Mouse (Mus musculus) stomach, embryonic 15.5 days (tissue): ENCODE results near the gene Mbnl1. TPM values are rescaled to one million over a fixed set of nuclear protein-coding genes. Genes with fewer than 3 reads are reported as not detected.

ENCODE experiments used
- ATAC-seq: fragments of 200-750 bp; cut with Nextera tagmentation; 2 replicates; pipeline ENCODE4 v1.8.0; 2017; ENCODE audit warnings: low read depth, moderate number of reproducible peaks, moderate TSS enrichment; ENCODE audit not compliant: insufficient read depth, low FRiP score
- H3K27ac ChIP-seq: fragments of 300-500 bp; sonication (generic); 2 replicates; pipeline ENCODE4 v1.5.1; 2015; ENCODE audit warnings: mild to moderate bottlenecking, inconsistent platforms
- H3K27me3 ChIP-seq: fragments of 300-500 bp; sonication (generic); replicated peaks from 2 replicates; pipeline ENCODE4 v1.6.1; 2015; ENCODE audit warnings: inconsistent platforms
- H3K36me3 ChIP-seq: fragments of 300-500 bp; sonication (generic); 2 replicates; pipeline ENCODE4 v1.6.1; 2015; ENCODE audit warnings: inconsistent platforms
- H3K4me1 ChIP-seq: fragments of 300-500 bp; sonication (generic); 2 replicates; pipeline ENCODE4 v1.6.1; 2015; ENCODE audit warnings: inconsistent platforms
- H3K4me2 ChIP-seq: fragments of 300-500 bp; sonication (generic); 2 replicates; pipeline ENCODE4 v1.6.1; 2015; ENCODE audit warnings: mild to moderate bottlenecking, inconsistent platforms
- H3K4me3 ChIP-seq: fragments of 300-500 bp; sonication (generic); replicated peaks from 2 replicates; pipeline ENCODE4 v1.5.1; 2015; ENCODE audit warnings: inconsistent platforms
- H3K9ac ChIP-seq: fragments of 300-500 bp; sonication (generic); 2 replicates; pipeline ENCODE4 v1.6.1; 2015; ENCODE audit warnings: inconsistent platforms
- H3K9me3 ChIP-seq: fragments of 300-500 bp; sonication (generic); 2 replicates; pipeline ENCODE4 v1.6.1; 2016; ENCODE audit warnings: inconsistent platforms
- WGBS: fragments of 180-500 bp; shearing (Covaris S2); methylation state at CpG from one replicate; pipeline ENCODE4 v1.1.7; 2015; 5-methylcytosine and 5-hydroxymethylcytosine counted together
- polyA plus RNA-seq: library from polyadenylated mRNA; unstranded; fragments of >200 nt; fragmentation: Nextera tagmentation; extraction: Ambion mirVana; gene quantifications from 2 replicates; pipeline ENCODE4 v1.2.1, GENCODE M21; 2015

Gene Mbnl1
- polyA plus RNA-seq, 1 experiment from 2014 or later: 107 TPM

- H3K27me3 ChIP-seq: no peaks in the 10 kb centered on the region
- peaks cover 16% of the 10 kb centered on the region; the same call in 1 of the 2 replicates for H3K4me1 ChIP-seq
- no peak overlapping the region for H3K9ac ChIP-seq
- H3K27ac ChIP-seq: peak overlapping the region; percentile 4; the same call in 1 of the 2 replicates
- no peak overlapping the region for H3K4me3 ChIP-seq
- no peak overlapping the region for H3K4me2 ChIP-seq
- no peak for ATAC-seq
- H3K9me3 ChIP-seq: no peaks in the 10 kb centered on the region
- H3K36me3 ChIP-seq: no peaks in the 10 kb centered on the region
- WGBS: 38% methylated on average over 2 of the region's 2 CpGs
Measured at GRCm38 (mm10) chr3:60575945-60576344, 103.3 kb downstream of the Mbnl1 start.

- H3K4me3 ChIP-seq: no peak overlapping the region
- no peaks in the 10 kb centered on the region for H3K27me3 ChIP-seq
- WGBS: 32% methylated on average over 9 of the region's 9 CpGs
- H3K9ac ChIP-seq: no peak overlapping the region
- H3K4me2 ChIP-seq: no peak overlapping the region
- ATAC-seq: 0 out of 2 replicates have a peak, but pooled peaks have one; percentile 66
- H3K9me3 ChIP-seq: no peaks in the 10 kb centered on the region
- H3K36me3 ChIP-seq: no peaks in the 10 kb centered on the region
- H3K4me1 ChIP-seq: peaks cover 16% of the 10 kb centered on the region; the same call in 1 of the 2 replicates
- peak overlapping the region; percentile 4; the same call in 1 of the 2 replicates for H3K27ac ChIP-seq
Measured at GRCm38 (mm10) chr3:60576366-60577046, 103.9 kb downstream of the Mbnl1 start.

GRCm38 (mm10) chr3:60579880-60580279 is 107.2 kb downstream of the Mbnl1 start:
- H3K27me3 ChIP-seq: no peaks in the 10 kb centered on the region
- WGBS: 66% methylated on average over 4 of the region's 4 CpGs

GRCm38 (mm10) chr3:60580699-60581098 is 108.1 kb downstream of the Mbnl1 start:
- H3K27me3 ChIP-seq: no peaks in the 10 kb centered on the region
- peaks cover 9% of the 10 kb centered on the region; the same call in 1 of the 2 replicates for H3K4me1 ChIP-seq
- ATAC-seq: no peak
- H3K27ac ChIP-seq: no peak overlapping the region
- H3K4me2 ChIP-seq: no peak overlapping the region
- 44% methylated on average over 5 of the region's 5 CpGs for WGBS
- no peak overlapping the region for H3K9ac ChIP-seq
- H3K9me3 ChIP-seq: no peaks in the 10 kb centered on the region
- no peak overlapping the region for H3K4me3 ChIP-seq
- H3K36me3 ChIP-seq: no peaks in the 10 kb centered on the region

More at GRCm38 (mm10) chr3:60579880-60580279, 107.2 kb downstream of the Mbnl1 start:
- ATAC-seq: no peak
- no peak overlapping the region for H3K4me3 ChIP-seq
- no peaks in the 10 kb centered on the region for H3K36me3 ChIP-seq
- H3K4me2 ChIP-seq: no peak overlapping the region
- H3K4me1 ChIP-seq: peaks cover 10% of the 10 kb centered on the region; the same call in 1 of the 2 replicates
- no peak overlapping the region for H3K27ac ChIP-seq
- no peaks in the 10 kb centered on the region for H3K9me3 ChIP-seq
- no peak overlapping the region for H3K9ac ChIP-seq

- no peak overlapping the region for H3K4me3 ChIP-seq
- no peak overlapping the region for H3K27ac ChIP-seq
- H3K9ac ChIP-seq: no peak overlapping the region
- no peak overlapping the region for H3K4me2 ChIP-seq
- H3K9me3 ChIP-seq: no peaks in the 10 kb centered on the region
- 52% methylated on average over 3 of the region's 3 CpGs for WGBS
- no peaks in the 10 kb centered on the region for H3K36me3 ChIP-seq
- H3K4me1 ChIP-seq: peaks cover 3% of the 10 kb centered on the region; the same call in 1 of the 2 replicates
- H3K27me3 ChIP-seq: no peaks in the 10 kb centered on the region
- no peak for ATAC-seq
Measured at GRCm38 (mm10) chr3:60582154-60582553, 109.5 kb downstream of the Mbnl1 start.

GRCm38 (mm10) chr3:60582620-60583019 is 110.0 kb downstream of the Mbnl1 start:
- Histone ChIP-seq H3K36me3 (no peaks in the 10 kb centered on the region), H3K27me3 (no peaks in the 10 kb centered on the region), H3K4me1 (peaks cover 3% of the 10 kb centered on the region; the same call in 1 of the 2 replicates), H3K4me2 (no peak overlapping the region), H3K27ac (no peak overlapping the region), H3K4me3 (no peak overlapping the region), H3K9me3 (no peaks in the 10 kb centered on the region), H3K9ac (no peak overlapping the region)
- WGBS: 87% methylated on average over 1 of the region's 1 CpGs
- ATAC-seq: no peak

GRCm38 (mm10) chr3:60584704-60585103 is 112.1 kb downstream of the Mbnl1 start:
- 91% methylated on average over 3 of the region's 3 CpGs for WGBS
- no peaks in the 10 kb centered on the region for H3K27me3 ChIP-seq
- no peak overlapping the region for H3K4me2 ChIP-seq
- no peak for ATAC-seq
- H3K4me3 ChIP-seq: no peak overlapping the region
- H3K36me3 ChIP-seq: no peaks in the 10 kb centered on the region
- no peaks in the 10 kb centered on the region for H3K9me3 ChIP-seq
- H3K9ac ChIP-seq: no peak overlapping the region
- peaks cover 8% of the 10 kb centered on the region; the same call in 1 of the 2 replicates for H3K4me1 ChIP-seq
- no peak overlapping the region for H3K27ac ChIP-seq

- Histone ChIP-seq H3K4me1 (peaks cover 5% of the 10 kb centered on the region; the same call in 1 of the 2 replicates), H3K36me3 (no peaks in the 10 kb centered on the region), H3K27me3 (no peaks in the 10 kb centered on the region), H3K9me3 (no peaks in the 10 kb centered on the region), H3K4me2 (no peak overlapping the region), H3K4me3 (no peak overlapping the region), H3K9ac (no peak overlapping the region), H3K27ac (no peak overlapping the region)
- no peak for ATAC-seq
- WGBS: 86% methylated on average over 3 of the region's 3 CpGs
Measured at GRCm38 (mm10) chr3:60586046-60586445, 113.4 kb downstream of the Mbnl1 start.

GRCm38 (mm10) chr3:60587149-60587548 is 114.5 kb downstream of the Mbnl1 start:
- Histone ChIP-seq H3K36me3 (no peaks in the 10 kb centered on the region), H3K9ac (no peak overlapping the region), H3K4me1 (peaks cover 5% of the 10 kb centered on the region; the same call in 1 of the 2 replicates), H3K27ac (no peak overlapping the region), H3K27me3 (no peaks in the 10 kb centered on the region), H3K4me3 (no peak overlapping the region), H3K4me2 (no peak overlapping the region), H3K9me3 (no peaks in the 10 kb centered on the region)
- no peak for ATAC-seq
- WGBS: 81% methylated on average over 4 of the region's 4 CpGs

GRCm38 (mm10) chr3:60589361-60589760 is 116.7 kb downstream of the Mbnl1 start:
- ATAC-seq: no peak

GRCm38 (mm10) chr3:60595606-60596005 is 123.0 kb downstream of the Mbnl1 start:
- no peaks in the 10 kb centered on the region for H3K9me3 ChIP-seq
- 84% methylated on average over 10 of the region's 10 CpGs for WGBS
- H3K36me3 ChIP-seq: no peaks in the 10 kb centered on the region
- no peak overlapping the region for H3K4me2 ChIP-seq
- H3K9ac ChIP-seq: no peak overlapping the region
- H3K4me1 ChIP-seq: 0 out of 2 replicates have a peak, but pooled peaks cover 5% of the 10 kb centered on the region
- no peak overlapping the region for H3K27ac ChIP-seq
- no peak overlapping the region for H3K4me3 ChIP-seq
- H3K27me3 ChIP-seq: no peaks in the 10 kb centered on the region
- ATAC-seq: no peak

More at GRCm38 (mm10) chr3:60589361-60589760, 116.7 kb downstream of the Mbnl1 start:
- Histone ChIP-seq H3K27me3 (no peaks in the 10 kb centered on the region), H3K4me2 (no peak overlapping the region), H3K9ac (no peak overlapping the region), H3K36me3 (no peaks in the 10 kb centered on the region), H3K4me3 (no peak overlapping the region), H3K4me1 (peaks cover 10% of the 10 kb centered on the region; the same call in 1 of the 2 replicates), H3K27ac (no peak overlapping the region), H3K9me3 (no peaks in the 10 kb centered on the region)
- WGBS: 46% methylated on average over 3 of the region's 3 CpGs

GRCm38 (mm10) chr3:60596985-60597384 is 124.4 kb downstream of the Mbnl1 start:
- ATAC-seq: no peak
- H3K27me3 ChIP-seq: no peaks in the 10 kb centered on the region
- no peaks in the 10 kb centered on the region for H3K36me3 ChIP-seq
- 0 out of 2 replicates have a peak, but pooled peaks cover 5% of the 10 kb centered on the region for H3K4me1 ChIP-seq
- H3K4me3 ChIP-seq: no peak overlapping the region
- H3K4me2 ChIP-seq: no peak overlapping the region
- 47% methylated on average over 4 of the region's 4 CpGs for WGBS
- no peak overlapping the region for H3K27ac ChIP-seq
- H3K9me3 ChIP-seq: no peaks in the 10 kb centered on the region
- H3K9ac ChIP-seq: no peak overlapping the region
